Mouse (Mus musculus) lung, adult 18-20 months (tissue): ENCODE measurements around the gene Actr8.

Source experiments
- DNase-seq, 2 experiments: peaks; one replicate each; pipeline ENCODE4 v3.0.0; 2022; ENCODE audit warnings: mixed read lengths in 2 of 2

Actr8 gene

DNA sequence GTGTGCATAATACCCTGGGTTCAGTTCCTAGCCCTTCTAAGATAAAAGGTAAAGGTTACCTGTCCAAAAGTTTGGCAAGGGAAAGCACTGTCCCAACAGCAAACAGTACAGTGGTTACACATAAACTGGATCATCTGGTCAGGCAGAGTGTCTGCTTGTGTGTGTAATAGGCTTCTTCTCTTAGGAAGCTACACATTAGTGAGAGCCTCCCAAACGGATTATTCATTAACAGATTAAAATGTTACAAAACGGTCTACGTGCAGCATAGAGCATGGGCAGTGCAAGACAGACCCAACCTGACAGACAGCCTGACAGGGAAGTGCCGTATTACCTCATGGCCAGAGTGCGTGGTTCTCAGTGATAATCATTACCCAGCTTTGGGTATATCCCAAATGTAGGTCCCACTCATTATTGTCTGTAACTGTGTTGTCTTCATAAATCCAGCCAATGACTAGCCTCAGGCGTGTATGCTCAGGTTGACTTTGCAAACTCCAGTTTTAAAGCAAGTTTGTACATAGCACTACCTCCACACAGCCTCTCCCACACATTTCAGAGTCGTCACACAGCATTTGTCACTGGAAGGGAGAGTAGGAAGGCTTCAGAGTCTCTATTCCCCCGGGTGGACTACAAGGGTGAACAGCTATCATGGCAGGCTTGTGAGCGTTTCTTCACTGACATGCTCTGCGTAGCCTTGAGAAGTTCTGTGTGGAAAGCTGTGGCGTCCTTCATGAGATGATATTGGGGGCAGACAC lies 18.0 kb downstream of the Actr8 start:
- DNase-seq, result no peak

DNA sequence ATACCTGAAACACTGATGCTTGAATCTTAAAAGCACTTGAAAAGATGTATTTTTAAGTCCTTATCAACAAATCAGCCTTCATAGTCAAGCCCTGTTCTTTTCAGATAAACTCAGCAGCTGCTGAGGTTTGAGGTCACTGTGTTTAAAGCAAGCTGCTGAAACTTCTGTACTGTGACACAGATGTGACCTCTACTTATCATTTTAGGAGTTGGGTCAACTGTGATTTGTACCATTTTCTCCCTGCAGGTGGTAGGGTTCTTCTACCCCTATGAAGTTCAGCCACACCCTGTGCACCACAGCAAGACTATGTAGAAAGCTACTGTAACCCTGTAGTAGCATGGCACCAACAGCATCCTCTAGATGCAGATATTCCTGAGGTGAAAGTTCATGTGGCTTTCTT lies 19.2 kb downstream of the Actr8 start:
- DNase-seq, result no peak

DNA sequence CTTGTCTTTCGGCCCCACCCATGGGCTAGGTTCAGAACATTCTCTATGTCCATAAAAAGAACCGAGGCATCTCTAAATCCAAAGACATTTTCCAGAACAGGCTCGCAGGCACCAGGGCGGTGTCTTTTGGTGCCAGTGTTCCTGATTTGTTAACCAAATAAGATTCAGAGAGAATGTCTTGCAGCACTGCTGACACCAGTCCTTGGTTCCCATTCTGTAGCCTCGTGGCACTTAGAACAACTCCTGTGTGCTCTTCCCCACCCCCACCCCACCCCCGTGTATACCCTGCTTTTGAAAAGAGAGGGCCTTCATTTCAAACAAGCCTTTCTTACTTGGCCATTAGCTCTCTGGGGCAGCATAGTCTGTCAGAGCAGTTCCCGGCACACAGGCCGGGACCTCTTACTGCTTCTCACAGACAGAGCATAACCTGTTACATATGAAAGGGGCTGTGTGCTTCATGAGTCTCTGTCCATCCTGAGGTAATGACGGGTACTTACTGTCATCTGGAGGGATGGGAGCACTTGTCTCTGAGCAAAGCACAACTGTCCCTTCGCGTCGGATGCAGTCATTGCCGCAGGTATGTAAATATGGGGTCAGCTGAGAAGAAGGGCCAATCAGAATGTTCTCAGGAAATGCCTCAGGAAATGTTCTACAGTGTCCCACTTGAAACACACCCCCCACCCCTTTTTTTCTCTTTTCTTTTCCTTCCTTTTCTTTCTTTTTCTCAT lies 20.8 kb downstream of the Actr8 start:
- DNase-seq, result no peak

DNA sequence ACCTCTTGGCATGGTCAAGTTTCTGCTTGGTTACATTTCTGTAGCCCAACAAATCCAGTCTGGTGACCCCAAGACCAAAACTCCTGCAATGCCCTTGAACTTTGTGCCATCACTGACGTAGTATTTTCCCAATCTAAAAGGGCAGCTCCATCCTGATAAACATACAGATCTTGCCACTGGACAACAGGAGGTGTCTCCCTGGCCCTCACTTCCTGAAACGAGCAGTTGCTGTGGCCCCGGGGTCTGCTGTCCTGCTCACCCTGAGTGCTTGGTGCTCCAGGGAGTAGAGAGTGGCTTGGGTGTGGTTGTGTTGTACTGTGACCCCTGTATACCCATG lies 21.3 kb downstream of the Actr8 start:
- no peak for DNase-seq

DNA sequence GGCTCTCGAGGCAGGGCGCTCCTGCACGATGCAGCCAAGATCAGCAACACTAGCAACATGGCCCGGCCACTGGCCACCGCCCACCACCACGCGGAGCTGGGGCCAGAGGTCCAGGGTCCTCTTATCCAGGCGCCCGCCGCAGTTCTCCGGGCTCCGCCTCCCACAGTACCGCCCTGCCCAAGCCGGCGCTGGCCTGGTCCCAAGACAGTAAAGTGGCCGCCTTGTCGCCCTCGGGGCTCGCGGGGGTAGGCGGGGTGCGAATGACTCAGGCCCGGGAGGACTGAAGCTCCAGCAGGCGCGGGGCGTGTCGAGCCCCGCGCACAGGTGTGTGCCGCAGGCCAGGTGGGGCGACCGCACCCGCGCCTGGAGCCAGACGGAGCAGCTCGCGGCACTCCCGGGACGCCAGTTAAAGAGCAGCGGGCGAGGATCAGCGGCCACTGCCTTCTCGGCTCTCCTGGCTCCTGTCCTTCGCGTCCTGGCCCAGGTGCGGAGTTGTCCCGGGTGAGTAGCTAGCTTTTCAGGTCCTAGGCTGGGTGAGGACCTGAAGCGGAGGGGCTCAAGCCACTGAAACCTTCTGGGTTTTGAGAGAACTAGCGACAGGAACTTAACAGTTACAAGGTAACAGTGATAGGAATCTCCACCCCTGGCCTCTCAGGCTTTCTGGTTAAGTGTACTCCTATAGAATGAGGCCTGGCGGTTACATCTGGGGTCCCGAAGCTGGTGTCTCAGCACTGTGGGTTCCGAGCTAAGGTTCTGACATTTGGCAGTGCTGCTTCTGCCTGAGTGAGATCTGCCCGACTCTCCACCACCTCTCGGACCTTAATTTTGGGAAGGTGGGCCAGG lies 30.8 kb downstream of the Actr8 start, which contains the start of the genes Il17rb and Chdh:
TSS of gene Il17rb (minus strand) at position 164 of the 843 bp plus-strand sequence.
TSS of gene Chdh (plus strand) at position 291 of the 843 bp plus-strand sequence.
- peak; percentile 68 to 76 for DNase-seq

DNA sequence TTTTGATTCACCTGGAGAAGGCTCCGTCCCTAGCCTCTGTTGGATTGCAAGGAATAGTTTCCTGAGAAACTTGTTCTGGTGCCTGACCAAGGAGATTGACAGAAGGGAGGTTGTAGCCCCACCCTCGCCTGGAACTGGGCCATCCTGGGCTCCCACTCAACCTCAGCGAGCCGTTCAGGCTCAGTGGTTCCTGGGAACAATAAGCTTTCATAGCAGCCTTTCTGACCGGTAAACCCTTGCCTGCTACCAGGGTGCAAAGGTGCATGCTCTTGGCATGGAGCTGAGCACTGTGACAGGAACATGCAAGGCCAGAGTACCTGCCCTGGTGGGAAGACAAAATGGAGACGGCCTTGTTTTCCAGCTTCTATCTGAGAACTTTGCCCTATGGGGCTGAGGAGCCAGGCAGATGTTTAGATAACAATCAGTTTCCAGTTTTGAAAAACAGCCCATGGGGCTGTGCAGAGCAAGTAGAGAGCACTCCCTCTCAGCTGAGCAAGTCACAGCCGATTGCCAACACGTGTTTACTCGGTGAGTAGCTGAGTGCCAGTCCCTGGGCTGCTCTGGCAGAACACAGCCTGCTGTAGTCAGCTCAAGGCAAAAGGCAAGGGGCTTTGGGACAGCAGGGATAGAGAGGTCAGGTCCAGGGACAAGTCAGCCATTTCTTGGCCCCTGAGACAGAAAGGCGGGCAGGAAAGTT lies 31.9 kb downstream of the Actr8 start:
- peak; percentile 52 to 66 for DNase-seq

DNA sequence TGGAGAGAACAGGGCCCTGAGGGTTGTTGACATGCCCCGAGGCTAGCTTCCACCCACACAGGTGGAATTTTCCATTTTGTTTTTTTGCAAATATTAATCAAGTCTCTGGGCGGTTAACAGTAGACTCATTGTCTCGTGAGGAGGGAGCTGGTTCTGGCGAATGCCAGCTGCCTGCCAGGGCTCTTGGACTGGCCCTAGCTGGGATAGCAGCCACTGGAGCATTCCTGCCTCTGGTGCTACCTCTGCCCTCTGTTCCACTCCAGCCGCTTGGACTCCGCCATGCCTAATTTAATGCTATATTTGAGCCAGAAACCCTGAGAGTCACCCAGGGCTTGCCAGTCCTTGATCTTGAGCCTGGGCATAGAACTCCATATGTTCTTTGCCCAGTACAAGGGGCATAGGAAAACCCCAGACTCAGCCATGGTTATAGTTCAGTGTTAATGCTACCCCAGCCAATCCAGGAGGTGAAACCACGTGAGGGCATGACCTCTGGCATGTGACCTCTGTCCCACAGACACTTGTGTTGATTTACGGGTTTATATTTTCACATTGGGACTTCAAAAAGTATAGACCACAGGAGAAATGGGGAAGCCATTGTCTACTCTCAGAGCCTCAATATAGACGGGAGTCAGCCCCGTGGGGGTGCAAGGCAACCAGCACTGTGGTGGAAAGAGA lies 33.9 kb downstream of the Actr8 start:
- no peak for DNase-seq

DNA sequence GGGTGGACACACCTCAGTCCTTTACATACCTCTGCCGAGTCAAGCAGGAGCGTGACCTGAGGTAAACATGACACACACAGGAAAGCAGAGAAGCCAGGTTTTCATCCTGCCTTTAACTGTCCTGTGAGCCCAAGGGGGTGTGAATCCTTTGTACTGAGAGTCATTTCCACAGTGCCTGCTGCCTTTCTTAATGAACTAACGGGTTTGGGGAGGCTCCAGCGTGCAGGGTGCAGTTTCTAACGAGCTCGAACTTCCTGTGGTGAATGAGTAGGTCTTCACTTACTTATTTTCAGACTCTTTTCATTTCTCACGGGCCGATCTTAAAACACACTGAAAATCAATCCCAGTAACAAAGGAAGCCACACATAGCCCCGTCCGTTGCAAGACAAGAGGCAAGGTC lies 36.4 kb downstream of the Actr8 start:
- DNase-seq, result no peak

DNA sequence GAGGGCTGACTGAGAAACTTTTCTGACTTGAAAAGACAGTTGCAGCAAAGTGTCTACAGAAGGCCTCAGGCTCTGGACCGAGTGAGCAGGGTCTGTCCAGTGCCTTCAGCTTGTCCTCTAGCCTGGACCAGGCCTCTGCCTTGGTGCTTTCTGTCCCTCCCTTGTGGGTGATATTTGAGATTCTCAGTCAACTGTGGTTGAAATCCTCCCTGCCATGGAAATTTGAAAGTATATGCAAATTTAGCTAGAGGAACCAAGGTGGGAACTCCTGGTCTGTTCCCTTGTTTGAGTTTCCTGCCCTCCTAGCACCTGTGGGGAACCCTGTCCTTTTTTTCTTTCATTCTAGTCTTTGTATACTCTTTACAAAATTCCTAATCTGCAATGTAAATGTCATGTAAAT lies 36.9 kb downstream of the Actr8 start:
- DNase-seq, result no peak

DNA sequence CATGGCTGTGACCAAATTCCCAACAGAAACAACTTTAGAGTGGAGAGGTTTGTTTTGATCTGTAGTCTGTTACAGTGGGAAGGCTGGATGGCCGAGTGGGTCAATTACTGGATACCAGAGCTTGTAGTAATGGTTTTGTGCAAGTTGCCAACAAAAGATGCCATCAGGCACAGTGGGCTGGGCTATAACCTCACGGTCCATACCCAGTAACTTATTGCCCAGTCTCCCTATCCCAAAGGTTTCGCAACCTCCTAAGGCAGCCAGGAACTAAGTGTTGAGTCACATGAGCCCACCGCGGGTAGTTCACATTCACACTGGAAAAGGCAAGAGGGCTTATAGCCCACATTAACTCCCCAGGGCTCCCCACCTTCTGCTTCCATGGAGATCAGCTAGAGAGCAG lies 38.5 kb downstream of the Actr8 start:
- no peak for DNase-seq

DNA sequence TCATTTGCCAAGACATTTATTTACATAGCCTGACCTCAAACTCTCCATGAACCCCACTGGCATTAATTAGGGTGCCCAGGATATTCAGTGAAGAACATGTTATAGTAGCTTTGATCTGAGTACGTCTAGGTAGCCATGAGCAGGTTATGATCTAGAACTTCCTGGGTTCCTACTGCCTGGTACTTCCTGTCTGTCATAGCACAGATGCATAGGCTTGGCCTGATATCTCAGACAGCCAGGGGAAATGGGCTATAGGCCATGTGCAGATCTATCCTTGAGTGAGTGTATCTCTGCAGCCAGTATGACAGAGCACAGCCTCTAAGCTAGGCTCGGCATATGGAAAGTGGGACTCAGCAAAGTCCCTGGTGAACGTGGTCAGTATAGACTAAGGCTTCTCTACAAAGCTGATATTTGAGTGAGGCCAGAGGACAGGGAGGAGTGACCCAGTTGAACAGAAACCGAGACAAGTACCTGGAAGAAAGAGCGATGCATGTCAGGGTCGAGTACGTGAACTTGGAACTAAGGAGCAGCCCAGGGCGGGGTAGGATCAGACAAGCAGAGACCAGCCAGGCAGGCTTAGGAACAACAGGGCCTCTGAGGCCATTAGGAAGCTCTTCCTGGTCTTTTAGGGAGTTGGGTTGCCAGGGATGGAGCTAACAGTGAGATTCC lies 39.8 kb downstream of the Actr8 start:
- DNase-seq, result no peak

DNA sequence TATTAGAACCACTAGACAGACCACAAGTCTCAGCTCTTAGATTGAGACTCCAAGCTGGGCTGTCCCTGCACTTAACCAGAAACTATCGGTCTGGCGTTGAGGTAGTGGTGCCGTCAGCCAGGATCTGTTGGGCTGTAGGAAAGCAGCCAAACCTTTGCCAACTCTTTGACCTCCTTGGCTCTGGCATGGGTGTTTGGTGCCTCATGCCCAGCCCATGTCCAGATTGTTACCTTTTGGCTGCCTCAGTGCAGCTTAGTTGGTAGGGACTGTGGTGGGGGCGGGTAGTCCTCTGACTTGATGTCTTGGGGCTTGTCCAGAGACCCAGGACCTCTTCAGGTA lies 40.3 kb downstream of the Actr8 start:
- DNase-seq, result no peak

DNA sequence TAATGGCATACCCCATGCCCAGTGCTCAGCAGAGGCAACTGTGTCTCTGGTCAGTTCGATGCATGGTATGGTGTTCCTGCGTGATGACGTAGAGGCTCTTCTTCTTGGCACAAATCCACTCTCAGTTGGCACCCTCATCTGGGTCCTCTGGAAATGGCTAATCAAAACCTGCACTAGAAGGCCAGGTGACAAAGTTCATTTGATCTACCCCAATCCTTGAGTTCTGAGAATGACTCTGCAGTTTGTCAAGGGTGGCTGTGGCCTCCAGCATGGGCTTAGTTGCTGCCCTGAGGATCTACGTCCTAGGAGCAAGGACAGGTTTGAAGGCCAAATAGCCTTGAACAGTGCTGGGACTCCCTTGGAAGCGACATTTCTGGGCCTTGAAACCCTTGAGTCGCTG lies 40.7 kb downstream of the Actr8 start:
- no peak for DNase-seq

DNA sequence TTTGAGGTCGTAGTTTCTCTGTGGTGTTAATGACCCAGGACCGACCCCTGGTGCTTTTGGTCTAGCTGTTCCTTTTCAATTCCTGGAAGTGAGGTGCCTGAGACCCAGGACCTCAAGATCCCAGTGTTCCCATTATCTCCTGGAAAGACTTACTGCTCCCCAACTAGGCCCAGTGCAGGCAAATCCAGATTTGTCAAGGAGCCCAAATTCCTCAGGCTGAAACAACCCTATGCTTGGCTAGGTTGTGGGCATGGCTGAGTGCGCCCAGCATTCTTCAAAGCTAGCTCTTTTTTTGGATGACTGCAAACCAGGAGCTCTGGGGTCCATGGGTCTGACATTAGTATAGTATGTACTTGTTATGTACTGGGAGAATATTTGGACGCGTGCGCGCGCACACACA lies 41.2 kb downstream of the Actr8 start:
- no peak for DNase-seq

DNA sequence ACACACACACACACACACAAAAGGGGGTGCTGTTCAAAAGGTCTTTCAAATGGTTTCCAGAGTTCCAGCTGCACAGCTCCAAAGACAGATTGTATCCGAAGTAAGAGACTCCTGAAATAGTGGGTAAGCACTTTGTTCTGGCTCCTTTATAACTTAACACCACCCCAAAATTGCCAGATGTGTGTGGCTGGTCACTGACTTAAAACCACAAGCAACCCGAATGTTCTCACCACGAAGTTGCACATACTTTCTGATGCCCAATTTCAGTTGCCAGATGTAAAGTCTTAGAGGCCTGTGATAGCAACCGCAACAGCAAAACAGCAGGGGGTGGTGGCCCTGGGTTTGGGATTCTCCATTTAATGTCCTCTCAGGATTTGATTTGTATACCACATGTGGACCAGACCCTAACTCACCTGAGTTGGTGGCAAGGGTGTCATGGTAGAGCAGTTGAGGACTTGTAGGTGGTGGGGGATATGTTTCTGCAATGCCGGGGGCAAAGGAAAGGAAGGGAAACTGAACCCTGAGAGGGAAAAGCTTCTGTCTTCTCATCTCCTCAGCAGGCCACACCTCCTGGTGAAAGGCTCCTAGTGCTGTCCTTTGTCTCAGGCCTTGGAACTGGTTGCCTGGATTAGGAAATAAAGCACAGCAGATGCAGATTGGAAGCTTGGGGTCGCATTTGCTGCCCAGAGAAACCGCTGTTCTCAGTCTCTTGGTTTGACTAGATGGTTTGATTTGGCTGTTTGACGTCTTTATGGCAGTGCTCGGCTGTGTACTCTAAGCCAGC lies 41.8 kb downstream of the Actr8 start:
- DNase-seq, result no peak

DNA sequence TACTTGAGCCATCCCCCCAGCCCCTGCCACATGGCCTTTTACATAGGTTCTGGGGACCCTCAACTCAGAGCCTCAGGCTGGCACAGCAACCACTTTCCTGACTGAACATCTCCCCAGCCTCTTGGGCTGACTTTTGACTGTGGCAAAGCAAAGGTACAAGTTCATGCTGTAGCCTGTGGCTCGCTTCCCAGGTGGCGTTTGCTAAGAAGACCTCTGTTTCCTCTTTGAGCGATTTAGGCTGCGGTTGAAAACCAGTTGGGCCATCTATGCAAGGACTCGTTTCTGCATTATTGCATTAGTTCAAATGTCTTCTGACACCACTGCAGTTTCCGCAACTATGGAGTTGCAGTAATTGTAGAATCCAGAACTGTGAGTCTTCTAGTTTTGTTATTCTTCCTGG lies 44.3 kb downstream of the Actr8 start:
- no peak for DNase-seq

DNA sequence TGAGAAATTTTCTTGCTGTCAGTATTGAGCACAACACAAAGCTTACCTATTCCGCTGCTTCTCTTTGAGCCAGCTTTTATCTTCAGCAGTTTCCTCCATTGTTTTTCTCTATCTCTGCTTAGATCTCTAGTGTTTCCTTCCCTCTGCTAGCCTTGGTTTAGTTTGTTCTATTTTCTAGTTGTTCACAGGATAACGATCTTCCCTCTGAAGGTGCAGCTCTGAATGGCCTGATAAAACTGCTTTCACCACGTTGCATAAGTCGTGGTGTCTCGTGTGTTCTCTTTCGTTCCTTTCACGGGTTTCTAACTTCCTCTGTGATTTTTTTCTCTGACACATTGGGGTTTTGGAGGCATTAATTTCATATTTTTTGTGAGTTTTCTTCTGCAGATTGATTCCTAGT lies 46.2 kb downstream of the Actr8 start:
- no peak for DNase-seq

DNA sequence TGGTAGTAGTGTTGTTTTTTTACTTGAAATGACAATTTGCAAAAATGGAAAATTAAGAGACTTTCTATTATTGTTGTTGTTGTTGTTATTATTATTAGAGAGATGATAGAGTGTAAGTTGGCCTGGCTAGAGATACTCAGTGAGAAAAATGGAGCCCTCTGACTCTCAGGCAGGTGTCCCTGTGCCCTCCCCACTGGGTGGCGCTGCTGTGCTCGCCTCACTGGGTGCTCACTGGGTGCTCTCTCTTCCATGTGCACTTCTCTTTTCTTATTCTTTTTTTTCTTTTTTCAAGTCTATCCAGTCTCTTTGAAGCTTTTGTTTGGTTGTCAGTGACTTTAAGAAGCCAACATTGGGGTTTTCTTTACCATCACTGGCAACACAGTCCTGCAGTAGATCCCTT lies 49.2 kb downstream of the Actr8 start:
- DNase-seq, result no peak

DNA sequence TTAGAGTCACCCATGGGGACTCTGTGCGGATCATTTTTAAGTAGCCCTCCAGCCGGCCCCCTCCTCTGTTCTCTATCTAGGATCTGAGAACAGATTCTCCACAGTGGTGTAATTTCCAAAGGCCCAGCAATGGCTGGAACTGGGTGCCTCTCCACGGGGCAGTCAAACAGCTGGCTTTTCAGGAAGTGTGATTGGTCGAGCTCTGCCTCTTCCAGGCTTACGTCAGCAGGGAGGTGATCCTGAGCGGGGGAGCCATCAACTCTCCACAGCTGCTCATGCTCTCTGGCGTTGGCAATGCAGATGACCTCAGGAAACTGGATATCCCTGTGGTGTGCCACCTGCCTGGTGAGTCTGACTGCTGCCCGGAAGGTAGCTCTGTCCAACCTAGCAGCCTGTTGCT lies 55.3 kb downstream of the Actr8 start:
- DNase-seq, result no peak

DNA sequence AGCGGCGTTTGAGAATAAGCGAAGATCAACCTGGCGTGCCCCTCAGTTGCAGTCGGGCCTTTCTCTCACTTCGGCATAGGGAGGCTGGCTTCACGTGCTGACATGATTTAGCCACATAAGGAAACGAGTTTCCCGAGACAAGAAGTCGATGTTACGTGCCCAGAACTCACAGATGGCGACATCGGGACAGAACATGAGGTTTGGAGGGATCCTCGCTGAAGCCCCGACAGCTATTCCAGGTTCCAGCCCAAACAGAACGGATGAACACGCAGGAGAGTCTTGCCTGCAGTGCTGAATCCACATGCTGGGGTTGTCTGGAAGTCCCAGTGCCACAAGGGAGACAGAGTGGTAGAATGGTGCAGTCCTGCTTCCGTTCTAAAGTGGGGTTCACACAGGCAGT lies 60.3 kb downstream of the Actr8 start:
- no peak for DNase-seq

DNA sequence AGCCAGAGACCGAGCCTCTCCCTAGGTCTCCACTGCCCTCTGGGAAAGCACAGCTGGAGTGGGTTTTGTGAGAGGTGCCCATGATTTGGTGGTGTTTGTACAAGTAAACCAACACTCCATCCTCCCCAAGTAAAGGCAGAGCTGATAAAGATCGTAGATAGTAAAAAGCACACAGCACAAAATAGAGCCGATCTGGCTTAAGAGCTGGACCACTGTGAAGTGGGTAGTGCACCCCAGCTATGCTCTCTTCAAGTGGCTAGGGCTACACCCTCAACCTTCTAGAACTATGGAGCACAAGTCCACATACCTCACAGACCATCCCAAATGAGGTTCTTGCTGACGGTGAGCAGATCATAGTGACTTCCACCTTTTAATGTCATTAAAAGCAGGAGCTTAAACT lies 61.3 kb downstream of the Actr8 start:
- DNase-seq, result no peak
